Mouse (Mus musculus): ENCODE results near the gene Scaf4.
A peak's percentile ranks its signal among the peaks of the same experiment; 100 is the strongest.

Gene Scaf4

DNA sequence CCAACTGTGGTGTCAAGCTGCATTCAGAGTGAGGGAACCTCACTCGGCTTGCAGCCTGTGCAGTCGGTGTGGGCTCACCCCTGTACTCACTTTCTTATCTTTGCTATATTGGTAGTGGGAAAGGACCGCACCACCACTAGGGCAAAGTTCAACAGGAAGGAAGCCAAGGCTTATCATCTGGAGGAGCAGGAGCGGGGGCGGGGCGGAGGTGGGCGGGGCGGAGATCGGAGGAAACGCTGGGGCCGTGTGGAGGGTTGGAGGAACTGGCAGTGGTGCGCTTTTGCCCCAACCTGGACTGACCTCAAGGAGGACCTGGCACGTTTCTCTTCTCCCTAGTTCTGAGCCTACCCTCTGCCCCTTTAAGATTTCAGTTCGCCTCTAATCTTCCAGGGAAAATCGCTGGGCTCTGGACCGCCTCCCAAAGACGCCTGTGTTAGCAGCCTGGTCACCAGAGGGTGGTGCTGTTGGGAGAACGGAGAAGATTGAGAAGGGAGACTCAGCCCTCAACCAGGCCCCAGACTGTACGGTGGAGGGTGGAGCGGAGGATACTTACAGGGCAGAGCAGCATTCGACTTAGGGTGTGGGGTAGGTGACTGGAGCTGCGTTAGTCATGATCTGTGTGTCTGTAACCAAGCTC, 86.8 kb downstream of the Scaf4 start:
- DNase-seq, result peak; percentile 86

DNA sequence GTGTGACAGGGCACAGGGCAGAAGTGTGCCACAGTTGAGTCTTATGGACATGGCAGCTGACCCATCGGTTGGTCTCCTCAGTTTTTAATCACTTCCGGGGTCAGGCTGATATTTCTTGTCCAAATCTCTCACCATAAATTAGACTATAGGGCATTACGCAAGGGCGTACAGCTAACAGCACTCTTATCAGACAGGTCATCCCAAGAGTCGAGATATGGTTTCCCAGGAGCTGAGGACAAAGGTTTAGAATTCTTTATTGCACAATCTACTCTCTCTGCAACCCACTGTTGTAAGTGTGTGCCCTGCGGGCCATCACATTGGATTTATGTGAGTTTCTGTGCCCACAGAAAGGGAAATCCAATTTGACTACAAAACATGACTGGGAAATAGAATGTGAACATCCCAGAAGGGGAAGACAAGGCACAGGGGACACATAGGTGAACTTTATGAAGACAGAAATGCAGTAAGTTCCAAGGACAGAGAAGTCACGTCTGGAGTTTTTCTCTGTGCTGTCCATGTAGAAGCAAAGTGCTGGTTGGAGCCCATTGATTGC, 87.5 kb downstream of the Scaf4 start:
- DNase-seq, result no peak

DNA sequence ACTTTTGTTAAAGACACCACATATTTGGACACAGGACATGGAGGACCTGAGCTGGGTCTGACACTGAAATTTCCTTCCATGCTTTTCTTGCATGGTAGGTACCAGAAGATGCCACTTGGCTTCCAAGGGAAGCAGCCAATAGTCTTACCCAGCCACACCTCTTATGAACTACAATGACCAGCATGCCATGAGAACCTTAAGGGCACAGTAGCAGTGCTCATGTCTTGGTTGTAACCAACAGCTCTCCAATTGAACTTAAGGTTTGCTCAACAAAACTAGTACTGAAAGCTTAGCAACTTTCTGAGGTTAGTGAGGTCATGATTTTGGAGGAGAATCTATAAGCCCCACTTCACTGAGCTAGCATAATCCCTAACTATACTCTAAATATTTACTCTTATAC, 90.6 kb downstream of the Scaf4 start:
- DNase-seq, result no peak

DNA sequence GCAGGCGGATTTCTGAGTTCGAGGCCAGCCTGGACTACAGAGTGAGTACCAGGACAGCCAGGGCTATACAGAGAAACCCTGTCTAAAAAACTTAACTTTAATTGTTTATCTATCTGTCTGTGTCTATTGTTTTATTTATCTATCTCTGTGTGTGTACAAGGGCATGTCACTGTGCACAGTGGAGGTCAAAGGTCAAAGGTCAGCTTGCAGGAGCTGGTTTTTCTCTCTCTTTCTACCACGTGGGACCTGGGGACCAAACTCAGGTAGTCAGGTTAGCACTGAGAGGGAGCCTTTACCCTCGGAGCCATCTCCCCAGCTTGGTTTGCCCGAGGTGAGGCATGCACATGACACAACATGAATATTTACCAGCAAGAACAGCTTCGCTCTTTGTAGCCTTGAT, 93.0 kb downstream of the Scaf4 start:
- DNase-seq, result no peak

DNA sequence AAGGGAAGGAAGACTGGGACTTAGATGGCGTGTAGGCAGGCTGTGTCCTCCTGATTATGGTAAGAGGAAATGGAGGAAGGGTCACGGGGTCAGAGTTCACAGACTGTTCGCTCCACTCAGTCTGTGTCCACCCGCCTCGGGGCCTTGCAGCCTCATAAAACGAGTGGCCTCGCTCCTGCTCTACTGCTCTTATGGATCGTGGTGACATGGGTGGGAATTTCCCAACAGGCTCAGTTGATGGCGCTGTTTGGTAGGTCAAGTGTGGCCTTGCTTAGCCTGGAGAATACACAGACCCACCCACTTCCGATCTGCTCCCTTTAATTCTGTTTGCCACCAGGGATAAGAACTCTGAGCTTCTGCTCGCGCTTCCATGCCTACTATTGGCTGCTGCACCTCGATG, 96.8 kb downstream of the Scaf4 start:
- DNase-seq, result peak; percentile 67

DNA sequence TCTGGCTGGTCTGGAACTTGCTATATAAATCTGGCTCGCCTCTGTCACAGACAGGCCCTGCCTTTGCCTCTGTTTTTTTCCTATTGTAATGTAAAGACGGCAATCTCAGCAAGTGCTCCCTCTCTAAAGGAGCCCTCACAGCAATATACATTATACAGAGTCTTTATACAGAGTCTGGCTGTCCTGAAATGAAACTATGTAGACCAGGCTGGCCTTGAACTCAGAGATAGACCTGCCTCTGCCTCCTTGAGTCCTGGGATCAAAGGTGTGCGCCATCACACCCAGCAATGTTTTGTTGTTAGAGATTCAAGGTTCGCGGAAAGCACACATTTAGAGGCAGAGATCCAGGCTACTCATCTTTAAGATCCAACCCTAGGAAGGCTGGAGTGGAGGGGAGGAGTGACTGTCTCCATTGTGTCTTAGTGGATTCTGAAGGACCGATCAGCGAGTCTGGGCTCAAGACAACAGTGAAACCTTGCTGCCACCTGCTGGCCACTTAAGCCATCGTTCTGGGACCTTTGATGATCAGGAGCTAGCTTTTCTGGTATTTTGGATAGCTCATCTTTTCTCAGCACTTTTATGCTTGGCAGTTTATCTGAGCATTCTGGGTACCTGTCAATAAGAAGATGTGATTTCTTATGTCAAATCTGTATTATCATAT, 98.2 kb downstream of the Scaf4 start:
- DNase-seq, result peak; percentile 78

DNA sequence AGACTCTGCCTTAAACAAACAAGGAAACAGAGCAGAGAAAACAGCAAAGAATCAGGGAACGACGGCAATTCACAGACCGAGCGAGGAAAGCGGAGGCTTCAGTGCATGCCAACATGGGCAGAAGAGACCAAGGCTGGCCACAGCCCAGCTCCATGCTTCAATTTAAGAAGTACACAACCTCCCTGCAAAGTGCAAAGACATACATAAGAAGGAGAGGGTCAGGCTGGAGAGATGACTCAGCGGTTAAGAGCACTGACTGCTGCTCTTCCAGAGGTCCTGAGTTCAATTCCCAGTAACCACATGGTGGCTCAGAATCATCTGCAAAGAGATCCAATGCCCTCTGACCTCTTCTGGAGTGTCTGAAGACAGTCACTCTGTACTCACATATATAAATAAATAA, 100.2 kb downstream of the Scaf4 start:
- DNase-seq, result no peak

DNA sequence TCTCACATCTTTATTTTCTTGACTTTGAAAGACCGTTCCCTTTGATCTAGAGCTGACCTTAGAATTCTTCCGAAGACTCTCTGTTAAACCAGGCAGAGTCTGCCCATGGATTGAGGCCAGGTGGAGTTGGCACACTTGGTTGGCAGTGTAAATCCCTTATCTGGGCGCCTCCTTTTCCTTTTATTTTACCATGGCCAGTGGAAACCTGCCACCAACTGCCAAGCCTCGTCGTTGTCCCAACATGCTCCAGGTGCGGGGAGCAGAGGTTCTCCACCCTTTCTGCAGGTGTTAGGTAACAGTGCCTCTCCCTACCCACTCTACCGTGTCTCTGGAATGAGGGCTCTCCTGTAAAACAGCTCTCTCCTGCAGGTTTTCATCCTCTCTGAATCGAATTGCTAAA, 102.6 kb downstream of the Scaf4 start:
- DNase-seq, result no peak

DNA sequence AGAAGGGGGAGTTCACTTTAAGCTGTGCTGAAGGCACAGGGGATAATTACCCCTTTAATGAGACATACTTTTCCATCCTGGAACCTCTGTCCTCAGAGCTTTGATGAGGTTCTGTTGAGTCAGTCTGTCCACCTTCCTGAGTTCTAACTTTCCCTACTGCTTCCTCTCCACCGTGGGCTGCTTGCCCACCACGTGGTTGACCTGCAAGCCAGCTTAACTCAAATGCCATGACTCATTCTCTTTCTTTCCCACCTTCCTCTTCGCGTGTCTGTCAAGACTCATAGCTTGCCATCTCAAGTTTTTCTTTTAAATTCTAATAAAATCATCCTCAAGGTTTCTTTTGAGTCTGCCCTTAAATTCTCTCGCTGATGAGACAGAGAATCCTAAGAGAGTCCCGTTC, 103.3 kb downstream of the Scaf4 start:
- DNase-seq, result no peak

DNA sequence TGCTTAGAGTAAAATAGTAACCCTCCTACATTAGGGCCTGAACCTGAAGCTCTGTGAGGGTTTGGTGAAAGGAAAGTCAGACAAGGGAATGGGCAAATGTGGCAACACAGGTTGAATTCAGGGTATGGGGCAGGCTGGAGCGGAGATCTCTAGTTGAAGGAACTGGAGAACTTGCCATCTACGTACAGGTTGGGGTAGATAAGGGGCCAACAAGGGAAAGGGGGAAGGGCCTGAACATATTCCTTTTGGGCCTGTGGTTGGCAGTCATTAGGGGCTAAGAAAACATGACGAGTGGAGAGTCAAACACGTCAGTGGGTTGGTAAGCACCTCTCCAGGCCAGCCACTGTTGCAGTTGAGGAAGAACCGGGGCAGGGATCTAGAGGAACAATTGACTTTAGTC, 104.4 kb downstream of the Scaf4 start:
- DNase-seq, result no peak

DNA sequence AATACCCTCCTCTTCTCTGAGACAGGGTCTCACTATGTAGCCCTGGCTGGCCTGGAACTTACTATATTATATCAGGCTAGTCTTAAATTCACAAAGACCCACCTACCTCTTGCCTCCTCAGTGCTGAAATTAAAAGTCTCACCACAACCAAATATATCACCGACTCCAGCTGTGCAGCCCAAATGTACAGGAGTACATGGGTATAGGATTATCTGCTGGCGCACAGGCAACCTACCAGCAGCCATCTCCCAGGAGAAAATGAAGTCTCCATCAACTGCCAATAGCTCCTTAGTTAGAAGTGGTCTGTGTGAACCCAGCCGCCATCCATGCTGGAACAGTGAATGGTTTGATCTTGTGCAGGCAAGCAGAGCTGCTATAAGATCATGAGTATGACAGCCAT, 105.9 kb downstream of the Scaf4 start:
- DNase-seq, result no peak

DNA sequence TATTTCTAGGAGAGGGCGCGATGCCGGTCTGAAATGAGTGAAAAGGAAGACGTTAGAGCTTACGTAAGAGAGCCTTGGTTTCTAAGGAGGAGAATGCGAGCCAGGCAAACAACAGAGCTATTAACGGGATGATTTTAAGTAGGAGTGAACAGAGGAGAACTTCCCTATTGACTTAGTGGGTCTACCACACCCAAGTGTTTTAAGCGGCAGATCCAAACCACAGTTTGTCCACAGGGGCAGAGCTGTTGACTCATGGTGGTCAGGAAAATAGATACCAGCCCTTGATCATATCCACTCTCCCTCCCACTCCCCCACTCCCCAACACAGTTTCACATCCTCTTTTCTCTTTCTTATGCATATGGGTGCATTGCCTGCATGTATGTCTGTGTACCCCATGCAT, 106.9 kb downstream of the Scaf4 start:
- no peak for DNase-seq

DNA sequence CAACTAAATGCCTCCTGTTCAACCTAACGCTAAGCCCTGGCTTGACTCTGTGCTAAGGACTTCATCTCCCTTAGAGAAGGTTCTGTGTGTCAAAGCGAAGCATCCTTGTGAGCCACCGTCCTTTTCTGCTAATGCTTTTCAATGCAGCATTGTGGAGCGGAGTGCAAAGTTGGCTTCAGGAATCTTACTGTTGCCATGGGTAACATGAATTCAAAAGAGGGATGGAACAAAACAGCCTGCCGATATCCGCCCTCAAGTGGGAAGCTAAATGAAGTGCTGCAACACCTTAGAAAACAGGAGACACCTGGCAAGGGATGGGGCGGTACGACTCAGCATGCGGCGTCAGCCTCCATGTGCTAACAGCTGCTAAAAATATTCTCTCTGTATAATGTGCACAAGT, 107.8 kb downstream of the Scaf4 start:
- DNase-seq, result no peak
